Mouse (Mus musculus): Measurements from ENCODE around the gene Nup93.

DNA sequence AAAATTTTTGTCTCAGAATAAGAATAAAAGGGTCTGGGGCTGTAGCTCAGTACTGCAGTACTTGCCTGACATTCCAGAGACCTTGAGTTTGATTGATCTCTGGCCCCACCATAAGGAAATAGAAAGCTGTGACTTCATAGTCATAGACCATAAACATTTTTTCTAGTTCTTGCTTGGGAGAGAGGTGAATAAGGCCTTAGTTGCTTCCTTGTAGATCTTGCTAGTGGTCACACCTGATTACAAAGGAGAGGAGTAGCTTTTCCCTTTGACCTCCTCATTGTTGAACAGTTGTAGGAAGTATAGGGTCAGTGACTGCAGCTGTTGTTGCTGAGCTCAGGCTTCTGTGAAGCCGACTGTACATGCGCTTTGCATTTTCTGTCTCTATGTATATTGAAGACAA, 90.0 kb downstream of the Nup93 start:
- TF ChIP-seq CTCF (IDR thresholded peaks at IDR 0.05; ENCODE audit: borderline replicate concordance, insufficient read depth, low read depth, low read length) (no peak), POLR2A (IDR thresholded peaks at IDR 0.05; ENCODE audit: borderline replicate concordance, insufficient read depth, low read length) (no peak)

Measured in cerebellum, adult 2 months (tissue).